Mouse (Mus musculus): Measurements from ENCODE around the gene Syce1. TPM values are rescaled to one million over a fixed set of nuclear protein-coding genes. Genes with fewer than 3 reads are reported as not detected.

Gene Syce1
- 0.12 and 0.17 TPM in 2 replicates for polyA plus RNA-seq (2012; rRNA removed; ENCODE audit: low replicate concordance)

GRCm38 (mm10) chr7:140787406-140788052 is at the start of gene Syce1:
Gene Syce1, minus strand, starts transcription at chr7:140787852.

GRCm38 (mm10) chr7:140834968-140835757 is 47.5 kb upstream of the Syce1 start, which contains the start of gene Urah:
Gene Urah, plus strand, starts transcription at chr7:140835018.

GRCm38 (mm10) chr7:140821653-140822329 is 34.1 kb upstream of the Syce1 start, which contains the start of gene Zfp941:
Gene Zfp941, minus strand, starts transcription at chr7:140822178.

GRCm38 (mm10) chr7:140763447-140764020 is 24.1 kb downstream of the Syce1 start, which contains the start of gene Cyp2e1:
Gene Cyp2e1, plus strand, starts transcription at chr7:140763739.

Other genes starting within 250 kb of the Syce1 start
- not detected in 2 replicates for gene Olfr538, start 220.0 kb downstream of the Syce1 start, polyA plus RNA-seq (2012; rRNA removed; ENCODE audit: low replicate concordance)
- not detected in 2 replicates for gene Olfr46, start 186.6 kb downstream of the Syce1 start, polyA plus RNA-seq (2012; rRNA removed; ENCODE audit: low replicate concordance)
- gene Olfr61, start 158.9 kb downstream of the Syce1 start, polyA plus RNA-seq (2012; rRNA removed; ENCODE audit: low replicate concordance): not detected in 2 replicates
- not detected in 2 replicates for gene Olfr53, start 141.4 kb downstream of the Syce1 start, polyA plus RNA-seq (2012; rRNA removed; ENCODE audit: low replicate concordance)
- not detected in 2 replicates for gene Olfr539, start 127.9 kb downstream of the Syce1 start, polyA plus RNA-seq (2012; rRNA removed; ENCODE audit: low replicate concordance)
- gene Olfr45, start 105.9 kb downstream of the Syce1 start, polyA plus RNA-seq (2012; rRNA removed; ENCODE audit: low replicate concordance): not detected in 2 replicates
- gene Olfr541, start 90.6 kb downstream of the Syce1 start, polyA plus RNA-seq (2012; rRNA removed; ENCODE audit: low replicate concordance): not detected in 2 replicates
- 154 and 260 TPM in 2 replicates for gene Cyp2e1, start 24.1 kb downstream of the Syce1 start, polyA plus RNA-seq (2012; rRNA removed; ENCODE audit: low replicate concordance)
- gene Zfp941, start 34.3 kb upstream of the Syce1 start, polyA plus RNA-seq (2012; rRNA removed; ENCODE audit: low replicate concordance): 0.02 and 0.07 TPM in 2 replicates
- gene Urah, start 47.2 kb upstream of the Syce1 start, polyA plus RNA-seq (2012; rRNA removed; ENCODE audit: low replicate concordance): 35.9 and 51.0 TPM in 2 replicates
- gene Scgb1c1, start 57.7 kb upstream of the Syce1 start, polyA plus RNA-seq (2012; rRNA removed; ENCODE audit: low replicate concordance): not detected in 2 replicates
- 0.19 and 0.24 TPM in 2 replicates for gene Odf3, start 60.0 kb upstream of the Syce1 start, polyA plus RNA-seq (2012; rRNA removed; ENCODE audit: low replicate concordance)
- not detected in 2 replicates for gene Gm45785, start 68.5 kb upstream of the Syce1 start, polyA plus RNA-seq (2012; rRNA removed; ENCODE audit: low replicate concordance)
- gene Ric8a, start 69.1 kb upstream of the Syce1 start, polyA plus RNA-seq (2012; rRNA removed; ENCODE audit: low replicate concordance): 125 and 131 TPM in 2 replicates
- gene Bet1l, start 69.7 kb upstream of the Syce1 start, polyA plus RNA-seq (2012; rRNA removed; ENCODE audit: low replicate concordance): 23.2 and 34.0 TPM in 2 replicates
- 48.3 and 59.6 TPM in 2 replicates for gene Psmd13, start 94.1 kb upstream of the Syce1 start, polyA plus RNA-seq (2012; rRNA removed; ENCODE audit: low replicate concordance)
- gene Sirt3, start 94.5 kb upstream of the Syce1 start, polyA plus RNA-seq (2012; rRNA removed; ENCODE audit: low replicate concordance): 29.0 and 45.3 TPM in 2 replicates
- 395 and 928 TPM in 2 replicates for gene Cox8b, start 112.6 kb upstream of the Syce1 start, polyA plus RNA-seq (2012; rRNA removed; ENCODE audit: low replicate concordance)
- gene Nlrp6, start 133.1 kb upstream of the Syce1 start, polyA plus RNA-seq (2012; rRNA removed; ENCODE audit: low replicate concordance): 0.30 TPM in 1 of 2 replicates, not detected in the other
- 49.9 and 60.2 TPM in 2 replicates for gene Pgghg, start 153.5 kb upstream of the Syce1 start, polyA plus RNA-seq (2012; rRNA removed; ENCODE audit: low replicate concordance)
- 2.6 and 4.0 TPM in 2 replicates for gene Ifitm5, start 162.4 kb upstream of the Syce1 start, polyA plus RNA-seq (2012; rRNA removed; ENCODE audit: low replicate concordance)
- gene Gm45717, start 168.1 kb upstream of the Syce1 start, polyA plus RNA-seq (2012; rRNA removed; ENCODE audit: low replicate concordance): not detected in 2 replicates
- 1,072 and 1,260 TPM in 2 replicates for gene Ifitm2, start 168.1 kb upstream of the Syce1 start, polyA plus RNA-seq (2012; rRNA removed; ENCODE audit: low replicate concordance)
- gene Ifitm1, start 179.4 kb upstream of the Syce1 start, polyA plus RNA-seq (2012; rRNA removed; ENCODE audit: low replicate concordance): 132 and 165 TPM in 2 replicates
- gene Ifitm3, start 222.9 kb upstream of the Syce1 start, polyA plus RNA-seq (2012; rRNA removed; ENCODE audit: low replicate concordance): 410 and 816 TPM in 2 replicates
- 10.7 and 37.4 TPM in 2 replicates for gene Ifitm6, start 230.1 kb upstream of the Syce1 start, polyA plus RNA-seq (2012; rRNA removed; ENCODE audit: low replicate concordance)
- not detected in 2 replicates for gene Gm17387, start 241.3 kb upstream of the Syce1 start, polyA plus RNA-seq (2012; rRNA removed; ENCODE audit: low replicate concordance)